Mouse (Mus musculus) right cerebral cortex, postnatal 25 days (tissue): ENCODE measurements around the gene Dennd1b.

Experiments used
- DNase-seq: peaks from one replicate; pipeline ENCODE4 v3.0.0; 2022

Gene Dennd1b

DNA sequence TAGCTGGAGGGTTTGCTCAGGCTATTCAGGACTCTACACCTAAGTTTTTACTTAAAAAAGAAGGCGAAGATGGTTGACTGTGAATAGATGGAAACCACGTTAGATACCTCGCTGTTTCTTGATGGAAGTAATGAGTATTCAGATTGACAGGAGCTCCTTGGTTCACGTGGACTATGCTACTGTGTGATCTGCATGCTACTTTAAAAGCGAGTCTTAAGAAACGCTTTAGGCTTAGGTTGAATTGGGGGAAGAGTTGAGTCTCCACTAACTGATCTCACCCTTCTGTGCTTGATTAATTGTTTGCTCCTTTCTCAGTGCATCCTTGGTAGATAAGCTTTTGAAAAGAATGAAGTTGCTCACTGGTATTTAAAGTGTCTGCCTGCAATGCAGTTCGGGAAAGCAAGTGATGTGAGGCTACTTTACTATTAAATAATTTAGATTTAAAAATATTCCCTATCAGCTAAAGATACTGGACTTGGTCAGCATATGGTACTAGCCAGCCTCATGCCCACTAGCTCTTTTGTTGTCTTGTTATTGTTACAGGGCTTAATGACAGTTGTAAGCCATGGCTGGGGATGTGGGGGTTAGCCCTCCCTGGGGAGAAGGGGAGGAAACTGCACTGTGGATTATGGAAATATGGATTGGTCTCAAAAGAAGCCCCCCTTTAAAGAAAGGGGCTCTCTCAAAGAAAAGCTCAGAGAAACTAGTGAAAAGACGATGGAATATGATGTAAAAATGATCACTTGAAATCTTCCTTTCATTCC is 62.8 kb downstream of the Dennd1b start:
- DNase-seq = no peak

DNA sequence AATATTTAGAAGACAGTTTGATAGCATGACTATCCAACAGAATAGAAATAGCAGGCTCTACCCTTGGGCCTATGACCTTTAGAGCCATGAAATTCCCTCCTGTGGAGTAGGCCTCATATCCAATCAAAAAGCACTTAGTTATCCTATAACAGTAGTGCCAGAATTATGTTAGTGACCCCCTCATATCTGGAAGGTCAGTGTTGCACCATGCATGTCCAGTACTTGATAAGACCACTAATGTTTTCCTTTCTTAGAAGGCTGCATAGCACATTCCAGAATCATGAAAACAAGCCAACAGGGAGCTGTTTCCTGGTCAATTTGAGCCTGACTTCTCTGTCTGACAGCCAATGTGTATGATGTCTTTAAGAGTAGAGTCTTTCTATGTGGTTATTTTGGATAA is 66.3 kb downstream of the Dennd1b start:
- DNase-seq = no peak

DNA sequence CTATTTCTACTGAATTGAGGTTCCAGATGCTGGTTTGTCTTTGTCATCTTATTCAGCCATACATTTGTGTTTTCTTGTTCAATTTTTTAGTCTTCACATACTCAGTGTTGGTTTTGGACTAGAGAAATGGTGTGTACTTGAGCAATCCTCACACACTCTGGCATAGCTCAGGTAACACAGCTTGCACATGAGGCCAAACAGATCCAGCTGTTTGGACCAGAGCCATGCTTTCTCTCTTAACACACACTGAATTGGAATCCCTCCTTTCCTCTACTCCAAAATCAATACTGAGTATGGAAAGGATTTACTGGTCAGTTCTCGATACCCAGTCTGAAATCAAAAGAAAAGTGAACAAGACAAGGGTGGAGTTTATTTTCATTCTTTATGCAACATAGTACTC is 69.2 kb downstream of the Dennd1b start:
- DNase-seq = no peak

DNA sequence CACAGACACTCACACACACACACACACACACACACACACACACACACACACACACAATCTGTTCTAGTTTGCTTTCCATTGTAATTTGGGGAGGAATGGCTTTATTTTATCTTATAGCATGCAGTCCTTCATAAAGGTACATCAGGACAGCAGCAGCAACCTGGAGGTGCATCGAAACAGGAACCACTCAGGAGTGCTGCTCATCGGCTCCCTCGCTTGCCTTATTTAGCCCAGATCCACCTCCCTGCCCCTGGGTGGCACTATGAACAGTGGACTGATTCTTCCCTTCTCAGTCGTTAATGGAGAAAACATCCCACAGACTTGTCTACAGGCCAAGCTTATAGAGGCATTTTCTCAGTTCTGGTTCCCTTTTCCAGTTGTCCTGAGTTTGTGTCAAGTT is 71.9 kb downstream of the Dennd1b start:
- no peak for DNase-seq

DNA sequence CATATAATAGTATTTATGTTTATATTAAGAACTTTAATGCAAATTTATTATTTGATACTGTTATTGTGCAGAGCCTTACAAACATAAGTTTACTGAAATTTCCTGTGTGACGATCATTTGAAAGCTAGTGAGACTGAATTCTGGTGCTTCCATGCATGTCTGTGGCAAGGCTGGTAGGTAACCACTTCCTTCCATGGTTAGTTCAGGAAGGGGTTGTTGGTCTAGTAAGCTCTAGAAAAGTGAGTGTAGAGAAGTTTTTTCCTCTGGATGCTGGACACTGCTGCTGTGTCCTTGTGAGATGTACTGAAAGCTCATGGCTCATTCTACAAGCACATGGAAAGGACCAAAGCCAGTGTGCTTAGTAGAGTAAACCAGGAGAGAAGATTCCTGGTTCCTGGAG is 73.1 kb downstream of the Dennd1b start:
- DNase-seq = no peak

DNA sequence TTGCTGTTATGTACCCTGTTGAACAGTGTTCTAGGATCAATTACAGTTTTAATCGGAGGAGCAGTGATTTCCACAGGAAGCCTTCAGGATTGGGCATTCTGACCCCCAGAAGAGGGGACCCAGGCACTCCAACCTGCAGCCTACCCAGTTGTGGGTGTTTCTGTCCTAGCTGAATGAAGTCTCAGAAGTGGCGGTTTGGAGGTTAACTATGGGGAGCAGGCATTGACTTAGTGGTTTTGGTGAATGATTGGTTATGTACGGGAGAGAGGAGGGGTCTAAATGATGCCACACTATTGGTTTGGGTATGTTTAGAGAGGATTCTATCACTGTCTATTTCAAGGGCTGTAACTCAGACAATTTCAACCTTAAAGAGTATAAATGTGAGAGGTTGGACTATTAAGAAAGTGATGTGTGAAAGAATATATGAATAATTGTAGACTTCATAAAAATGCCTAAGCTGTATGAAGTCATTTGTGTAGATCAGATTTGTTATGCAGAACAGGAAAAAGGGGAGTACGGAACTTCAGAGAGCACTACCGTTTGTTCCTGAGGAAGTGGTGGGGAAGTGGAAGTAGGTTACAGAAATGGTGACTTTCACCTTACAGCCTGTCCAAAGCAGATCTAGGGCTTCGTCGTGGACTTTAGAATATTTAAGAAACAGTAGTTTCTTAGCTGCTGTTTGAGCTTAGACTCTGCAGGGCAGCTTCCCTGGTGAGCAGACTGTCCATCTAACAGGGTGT is 73.7 kb downstream of the Dennd1b start:
- no peak for DNase-seq

DNA sequence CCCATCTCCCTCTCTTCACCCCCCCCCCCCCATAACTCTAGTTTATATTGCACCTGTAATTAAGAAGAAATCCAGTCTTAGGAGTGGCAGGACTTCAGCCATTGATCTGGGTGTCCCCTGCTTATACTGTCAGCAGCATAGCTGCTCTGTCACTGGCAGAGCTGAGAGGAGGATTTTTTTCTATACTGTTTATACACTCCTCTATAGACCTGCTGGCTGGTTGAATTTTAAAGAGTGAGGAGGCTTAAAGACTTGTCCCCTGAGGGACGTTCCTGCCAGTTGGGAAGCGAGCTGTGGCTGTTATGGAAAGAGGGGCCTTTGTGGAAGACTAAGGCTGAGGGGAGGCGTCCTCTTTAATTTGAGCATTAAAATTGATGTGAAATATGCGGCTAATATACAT is 74.8 kb downstream of the Dennd1b start:
- DNase-seq = no peak

DNA sequence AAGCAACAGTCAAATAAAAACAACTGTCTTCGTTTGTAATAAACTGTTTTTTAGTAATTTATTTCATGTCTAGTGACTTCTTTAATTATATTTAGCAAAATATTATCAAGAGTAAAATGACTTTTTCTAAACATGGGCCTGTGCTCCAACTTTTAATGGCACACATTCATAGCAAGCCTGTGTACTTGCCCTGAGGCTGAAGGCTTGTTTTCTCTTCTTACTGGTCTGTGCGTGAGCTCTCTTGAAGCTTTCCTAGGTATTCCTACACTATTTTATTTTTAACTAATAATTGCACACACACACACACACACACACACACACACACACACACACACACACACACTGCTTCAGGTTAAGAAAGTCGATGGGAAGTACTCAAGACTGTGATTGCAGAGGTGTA is 75.4 kb downstream of the Dennd1b start:
- no peak for DNase-seq

DNA sequence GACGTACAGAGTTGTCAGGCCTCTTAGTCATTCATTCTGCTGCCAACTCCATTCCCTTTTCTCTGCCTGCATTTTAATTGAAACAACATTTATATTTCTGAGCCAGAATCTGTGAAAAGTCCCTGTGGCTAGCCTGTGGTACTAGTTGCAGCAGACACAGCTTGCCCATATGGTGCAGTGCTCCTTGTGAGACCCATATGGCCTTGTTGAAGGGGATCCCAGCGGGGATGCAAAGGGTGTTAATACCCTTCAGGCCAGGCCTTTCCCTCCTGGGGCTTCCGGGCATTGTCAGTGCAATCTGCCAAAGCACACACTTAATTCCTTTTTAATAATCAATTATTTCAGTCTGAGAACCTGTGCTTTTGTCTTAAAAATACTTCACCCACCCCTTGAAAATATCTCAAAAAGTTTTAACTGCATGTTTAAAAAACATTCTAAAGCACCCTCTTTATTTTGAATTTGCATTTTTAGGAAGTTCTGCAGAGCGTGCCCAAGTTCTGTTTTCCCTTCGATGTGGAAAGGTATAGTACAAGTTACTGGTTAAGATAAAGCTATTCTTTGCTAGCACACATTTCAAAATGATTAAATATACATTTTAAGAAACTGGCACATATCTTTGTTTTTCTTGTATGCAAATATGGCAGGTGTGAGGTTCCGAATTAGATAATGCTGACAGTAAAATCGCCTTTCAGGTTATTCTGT is 76.4 kb downstream of the Dennd1b start:
- no peak for DNase-seq

DNA sequence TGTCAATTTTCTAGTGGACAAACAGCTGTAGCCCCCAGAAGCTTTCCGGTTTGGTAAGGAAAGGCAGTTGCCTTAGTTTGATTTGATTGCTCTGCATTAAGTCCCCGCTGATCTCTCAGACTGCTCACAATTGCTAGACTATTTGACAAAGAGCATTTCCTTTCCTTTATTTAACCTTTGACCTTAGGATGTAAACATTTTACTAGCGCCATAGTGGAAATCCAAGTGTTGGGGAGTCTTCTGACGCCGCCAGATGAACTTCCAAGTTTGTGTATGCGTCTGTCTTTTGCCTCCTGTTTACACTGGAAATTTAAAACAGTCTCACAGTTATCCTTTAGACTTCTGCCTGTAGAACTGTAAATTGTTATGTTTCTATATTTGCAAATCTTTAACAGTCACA is 85.8 kb downstream of the Dennd1b start:
- no peak for DNase-seq

DNA sequence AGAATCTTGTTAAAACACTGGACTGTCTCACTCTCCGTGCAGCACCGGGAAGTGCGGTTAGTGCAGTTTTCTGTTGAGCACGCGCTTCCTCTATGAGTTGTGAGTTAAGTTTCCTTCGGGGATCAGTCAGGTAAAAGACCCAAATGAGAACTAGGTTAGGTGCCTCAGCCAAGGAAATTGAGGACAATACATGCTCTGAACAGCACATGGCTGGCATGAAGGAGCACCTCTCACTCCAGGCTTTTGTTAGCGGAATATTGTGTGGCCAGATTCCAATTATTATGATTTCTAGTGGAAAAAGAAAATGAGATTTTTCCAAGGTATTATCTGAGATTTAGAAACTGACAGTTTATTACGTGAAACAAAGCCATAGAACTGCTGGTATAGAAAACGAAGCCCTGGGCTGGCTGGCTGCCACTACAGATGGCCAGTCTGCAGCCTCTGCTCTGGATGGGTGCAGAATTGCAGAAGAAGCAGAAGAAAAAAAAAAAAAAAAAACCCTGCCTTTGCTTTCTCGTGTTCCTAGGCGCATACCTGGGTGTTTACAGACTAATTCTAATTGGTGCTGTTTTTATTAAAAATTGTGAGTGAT is 86.7 kb downstream of the Dennd1b start:
- DNase-seq = no peak

DNA sequence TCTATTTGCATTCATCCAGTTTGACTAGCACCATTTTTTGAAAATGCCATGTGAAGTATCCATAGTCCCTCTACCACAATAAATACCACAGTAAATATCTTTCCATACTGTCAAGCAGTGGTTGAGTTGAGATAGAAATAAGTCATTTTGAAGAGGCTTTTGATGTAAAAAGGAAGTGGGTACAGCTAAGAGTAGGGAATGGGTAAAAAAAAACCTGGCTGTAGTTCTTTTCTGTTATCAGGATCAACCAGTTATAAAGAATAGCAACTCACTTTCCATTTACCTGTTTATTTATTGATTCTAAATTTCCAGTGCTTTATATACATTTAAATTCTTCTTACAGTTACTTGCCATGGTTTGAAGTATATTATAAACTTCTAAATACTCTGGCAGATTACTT is 89.8 kb downstream of the Dennd1b start:
- no peak for DNase-seq

DNA sequence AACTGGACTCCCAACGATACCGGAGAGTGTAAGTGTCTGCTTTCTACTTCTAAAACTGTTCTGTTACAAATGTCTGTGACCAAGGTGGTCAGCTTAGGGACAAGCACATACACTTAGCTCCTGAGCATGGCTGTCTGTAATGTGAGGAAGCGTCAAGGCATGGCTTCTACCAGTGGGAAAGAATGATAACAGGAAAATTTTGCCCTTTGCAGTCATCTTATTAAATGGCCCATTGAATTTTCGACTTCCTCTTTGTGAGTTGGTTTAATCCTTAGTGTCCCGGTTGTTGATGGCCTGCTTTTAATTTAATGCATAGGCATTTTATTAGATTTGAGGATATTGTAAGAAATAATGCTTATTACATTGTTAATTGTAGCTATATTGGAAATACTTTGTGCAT is 97.1 kb downstream of the Dennd1b start:
- DNase-seq = no peak

DNA sequence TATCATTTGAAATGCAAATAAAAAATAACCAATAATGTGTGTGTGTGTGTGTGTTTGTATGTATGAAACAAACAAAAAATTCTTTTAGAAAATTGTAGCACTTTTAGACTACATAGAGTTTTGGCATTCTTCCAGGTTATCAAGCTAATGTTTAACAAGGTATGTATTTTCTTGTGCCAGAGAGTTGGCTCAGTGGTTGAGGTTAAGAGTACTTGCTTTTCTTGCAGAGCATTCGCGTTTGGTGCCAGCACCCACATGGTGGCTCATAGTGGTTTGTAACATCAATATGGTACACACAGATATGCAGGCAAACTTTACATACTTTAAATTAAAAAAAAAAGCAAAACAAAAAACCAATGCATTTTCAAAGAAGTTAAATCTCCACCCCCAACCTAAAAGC is 101.5 kb downstream of the Dennd1b start:
- DNase-seq = no peak

DNA sequence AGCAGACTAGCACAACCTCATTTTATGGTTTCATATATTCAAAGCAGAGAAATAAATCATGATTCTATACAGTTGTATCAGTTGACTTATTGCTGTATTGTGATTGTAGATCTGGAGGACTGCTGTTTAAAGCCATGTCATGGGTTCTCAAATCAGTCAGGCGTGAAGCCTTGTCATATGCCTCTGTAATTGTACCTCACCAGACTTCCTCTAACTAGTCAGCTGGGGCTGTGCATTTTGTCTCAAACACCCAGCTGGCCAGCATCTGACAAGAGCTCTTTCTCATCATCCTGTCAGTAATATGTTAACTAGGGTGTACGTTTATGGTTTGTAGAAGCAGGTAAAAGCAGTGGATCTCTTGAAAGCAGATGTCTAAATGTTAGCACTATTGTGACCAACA is 104.0 kb downstream of the Dennd1b start:
- no peak for DNase-seq

DNA sequence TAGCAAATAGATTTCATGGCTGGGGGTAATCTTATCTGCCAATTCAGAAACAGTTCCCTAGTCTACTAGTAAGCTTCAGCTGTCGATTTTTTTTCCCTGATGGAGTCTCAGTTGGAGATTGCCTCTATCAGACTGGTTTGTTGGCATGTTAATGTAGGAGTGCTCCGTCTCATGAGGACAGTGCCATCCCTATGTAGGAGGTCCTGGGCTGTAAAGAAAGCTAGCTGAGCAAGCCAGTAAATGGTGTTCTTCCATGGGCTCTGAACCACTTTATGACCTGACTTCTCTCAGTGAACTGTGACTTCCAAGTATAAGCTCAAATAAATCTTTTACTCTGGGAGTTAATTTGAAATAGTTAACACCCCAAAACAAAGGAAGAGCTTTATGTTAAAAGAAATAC is 107.8 kb downstream of the Dennd1b start:
- no peak for DNase-seq

DNA sequence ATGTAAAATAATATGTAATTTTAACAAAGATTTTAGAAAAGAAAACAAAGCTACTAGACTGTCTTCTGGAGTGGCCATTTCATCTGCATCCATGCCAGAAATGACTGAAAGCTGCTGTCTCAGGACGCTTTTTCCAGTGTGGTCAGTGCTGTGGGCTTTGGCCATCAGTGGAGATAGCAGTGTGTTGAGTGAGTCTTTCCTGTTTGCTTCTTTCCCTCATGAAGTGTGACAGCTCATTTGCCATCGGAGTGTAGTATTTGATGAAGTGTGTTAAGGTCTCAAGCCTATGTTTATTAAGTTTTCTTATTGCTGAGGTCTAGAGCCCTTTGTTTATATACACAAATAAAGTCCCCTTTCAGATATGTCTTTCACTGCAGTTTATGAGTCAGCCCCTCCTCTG is 112.4 kb downstream of the Dennd1b start:
- no peak for DNase-seq

DNA sequence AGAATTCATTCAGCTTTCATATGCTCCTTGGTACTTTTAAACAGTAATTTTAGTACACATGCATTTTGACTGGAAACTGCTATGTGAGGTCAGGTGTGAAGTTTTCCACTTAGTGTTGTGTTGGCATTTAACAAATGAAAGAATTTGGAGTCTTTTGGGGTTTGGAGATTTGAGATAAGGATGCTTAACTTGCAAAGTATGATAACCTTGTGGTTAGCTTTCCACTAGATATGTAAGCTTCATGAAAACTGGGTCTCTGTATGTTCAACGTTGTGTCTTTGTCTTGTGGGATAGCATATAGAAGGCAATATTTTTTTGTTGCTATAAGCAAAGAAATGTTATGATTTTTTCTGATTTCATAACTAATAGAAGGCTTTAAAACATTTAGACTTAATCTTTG is 114.8 kb downstream of the Dennd1b start:
- no peak for DNase-seq

DNA sequence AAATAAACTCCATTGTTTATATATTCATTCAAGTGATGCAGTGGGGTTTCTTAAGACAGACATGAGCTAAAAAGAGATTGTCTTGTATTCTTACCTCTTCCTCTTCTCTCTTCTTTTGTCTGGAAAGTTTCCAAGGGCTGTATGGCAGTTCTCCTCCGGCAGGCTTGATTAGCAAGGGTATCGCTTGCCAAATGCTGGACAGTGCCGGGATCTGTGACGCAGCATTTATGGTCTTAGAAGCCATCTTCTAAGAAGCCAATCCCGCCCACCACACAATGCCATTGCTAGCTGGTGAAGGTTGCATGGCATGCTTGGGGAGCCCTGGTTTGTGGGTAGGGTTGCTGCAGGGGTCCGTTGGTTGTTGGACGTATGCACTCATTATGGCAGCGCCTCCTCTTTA is 115.8 kb downstream of the Dennd1b start:
- DNase-seq = no peak

DNA sequence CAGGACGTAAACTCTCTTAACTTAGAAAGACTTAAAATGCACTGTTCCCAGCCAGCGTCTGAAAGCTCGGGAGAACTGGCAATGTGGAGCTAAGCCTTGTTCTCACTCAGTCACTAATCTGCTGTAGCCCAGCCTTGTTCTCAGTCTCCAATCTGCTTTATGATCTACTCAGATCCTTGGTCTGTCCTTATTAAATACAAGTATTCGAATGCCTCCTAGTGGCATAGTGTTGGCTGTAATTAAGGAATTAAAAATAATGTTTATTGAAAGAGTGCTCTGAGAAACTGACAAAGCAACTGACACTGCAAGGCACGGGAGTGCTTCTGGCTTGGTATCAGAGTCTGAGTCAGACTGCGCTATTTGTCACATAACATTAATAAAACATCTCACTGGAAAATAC is 116.3 kb downstream of the Dennd1b start:
- DNase-seq = no peak

DNA sequence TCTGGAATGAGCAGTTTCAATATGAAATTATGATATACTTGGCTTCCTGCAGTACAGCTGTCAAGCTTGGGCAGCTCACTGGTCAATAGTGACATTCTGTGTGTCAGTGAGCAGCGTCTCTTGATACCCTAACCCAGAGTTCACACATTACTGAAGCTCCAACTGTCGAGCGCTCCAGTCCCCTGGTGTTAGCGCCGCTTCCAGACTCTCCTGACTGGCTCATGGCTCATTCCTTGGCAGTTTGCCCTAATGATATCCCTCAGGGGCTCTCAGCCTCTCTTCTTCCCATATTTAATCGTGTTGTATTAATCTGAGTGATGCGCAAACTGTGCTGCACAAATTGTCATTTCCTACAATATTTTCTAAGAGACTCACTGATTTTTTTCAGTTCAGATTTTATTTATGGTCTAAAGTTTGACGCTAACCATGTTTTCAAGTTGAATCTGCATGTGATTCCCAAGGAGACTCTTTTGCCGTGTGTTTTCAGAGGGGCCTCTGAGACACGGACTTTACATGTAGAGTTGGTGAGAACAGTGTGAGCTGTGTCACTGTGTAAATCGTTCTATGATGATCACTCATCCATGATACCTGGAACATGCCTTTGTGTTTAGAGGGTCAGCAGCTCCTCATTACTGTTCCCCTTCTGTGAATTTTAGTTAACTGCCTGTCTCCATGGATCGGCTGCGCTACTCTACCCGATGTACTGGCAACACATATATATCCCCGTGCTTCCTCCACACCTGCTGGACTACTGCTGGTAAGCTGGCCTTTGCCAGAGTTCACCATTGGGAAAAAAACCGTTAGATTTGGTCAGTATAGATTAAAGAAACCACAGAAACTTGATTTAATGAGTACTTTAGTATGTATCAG is 117.5 kb downstream of the Dennd1b start:
- no peak for DNase-seq

DNA sequence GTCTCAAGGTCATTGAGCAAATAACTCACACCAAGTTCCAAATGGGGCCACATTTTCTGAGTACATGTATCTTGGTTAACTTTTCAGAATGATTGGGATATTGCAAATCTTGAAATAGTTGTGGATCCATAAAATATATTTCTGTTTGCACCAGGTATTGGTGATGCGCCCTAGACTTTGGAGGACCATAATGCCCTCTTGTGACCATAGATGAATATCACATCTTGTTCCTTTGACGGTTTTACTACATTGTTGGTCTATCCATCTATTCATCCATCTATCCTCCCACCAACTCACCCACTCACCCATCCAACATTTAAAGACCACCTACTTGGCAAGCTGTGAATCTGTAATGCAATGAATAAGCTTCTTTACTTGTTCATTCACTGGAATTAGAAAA is 120.1 kb downstream of the Dennd1b start:
- DNase-seq = no peak

DNA sequence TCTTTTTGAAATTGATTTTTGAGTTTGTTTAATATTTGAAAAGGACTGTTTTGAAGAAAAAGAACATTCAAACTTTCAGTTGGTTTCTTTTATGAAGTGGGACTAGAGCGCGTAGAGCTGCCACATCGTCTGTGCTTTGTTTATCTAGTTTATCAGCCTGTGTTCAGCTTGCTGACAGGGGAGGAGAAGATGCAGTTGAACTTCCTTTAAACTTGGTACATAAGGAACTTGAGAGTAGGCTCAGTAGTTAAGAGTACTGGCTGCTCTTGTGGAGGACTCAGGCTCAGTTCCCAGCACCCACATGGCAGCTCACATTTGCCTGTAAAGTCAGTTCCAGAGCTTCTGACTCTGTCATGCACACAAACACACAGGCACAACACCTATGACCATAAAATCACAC is 124.3 kb downstream of the Dennd1b start:
- no peak for DNase-seq
